Mouse (Mus musculus) kidney, embryonic 16.5 days (tissue): Measurements from ENCODE around the gene Tm2d1. TPM values are rescaled to one million over a fixed set of nuclear protein-coding genes. Genes with fewer than 3 reads are reported as not detected.

ENCODE experiments used
- ATAC-seq: fragments of 200-750 bp; cut with Nextera tagmentation; 2 replicates; pipeline ENCODE4 v1.8.0; 2017; ENCODE audit warnings: moderate TSS enrichment; ENCODE audit not compliant: low FRiP score, low TSS enrichment
- H3K27ac ChIP-seq: fragments of 300-500 bp; sonication (generic); 2 replicates; pipeline ENCODE4 v1.5.1; 2014; ENCODE audit warnings: low read length
- H3K27me3 ChIP-seq: fragments of 300-500 bp; sonication (generic); 2 replicates; pipeline ENCODE4 v1.6.1; 2014; ENCODE audit warnings: low read length, control low read depth, mixed read lengths; ENCODE audit not compliant: insufficient read depth
- H3K36me3 ChIP-seq: fragments of 300-500 bp; sonication (generic); 2 replicates; pipeline ENCODE4 v1.6.1; 2014; ENCODE audit warnings: low read length, control low read depth, mixed read lengths; ENCODE audit not compliant: insufficient read depth
- H3K4me1 ChIP-seq: fragments of 300-500 bp; sonication (generic); 2 replicates; pipeline ENCODE4 v1.6.1; 2014; ENCODE audit warnings: low read length, control low read depth, mixed read lengths; ENCODE audit not compliant: insufficient read depth
- H3K4me2 ChIP-seq: fragments of 300-500 bp; sonication (generic); replicated peaks from 2 replicates; pipeline ENCODE4 v1.6.1; 2014; ENCODE audit warnings: low read depth, low read length
- H3K4me3 ChIP-seq: fragments of 300-500 bp; sonication (generic); 2 replicates; pipeline ENCODE4 v1.5.1; 2014; ENCODE audit warnings: mild to moderate bottlenecking, low read length
- H3K9ac ChIP-seq: fragments of 300-500 bp; sonication (generic); replicated peaks from 2 replicates; pipeline ENCODE4 v1.6.1; 2014; ENCODE audit warnings: low read length
- H3K9me3 ChIP-seq: fragments of 300-500 bp; sonication (generic); 2 replicates; pipeline ENCODE4 v1.6.1; 2016; ENCODE audit warnings: low read length, control low read depth
- whole genome bisulfite sequencing: fragments of 180-500 bp; shearing (Covaris S2); extraction: QIAGEN DNeasy Blood & Tissue Kit; methylation state at CpG from one replicate; pipeline ENCODE4 v1.1.7; 2014; 5-methylcytosine and 5-hydroxymethylcytosine counted together
- polyA plus RNA-seq: library from polyadenylated mRNA; unstranded; fragments of >200 nt; fragmentation: Nextera tagmentation; extraction: Ambion mirVana; gene quantifications from 2 replicates; pipeline ENCODE4 v1.2.1, GENCODE M21; 2015

Tm2d1 gene
- polyA plus RNA-seq, 1 experiment from 2014 or later = 102 TPM

DNA sequence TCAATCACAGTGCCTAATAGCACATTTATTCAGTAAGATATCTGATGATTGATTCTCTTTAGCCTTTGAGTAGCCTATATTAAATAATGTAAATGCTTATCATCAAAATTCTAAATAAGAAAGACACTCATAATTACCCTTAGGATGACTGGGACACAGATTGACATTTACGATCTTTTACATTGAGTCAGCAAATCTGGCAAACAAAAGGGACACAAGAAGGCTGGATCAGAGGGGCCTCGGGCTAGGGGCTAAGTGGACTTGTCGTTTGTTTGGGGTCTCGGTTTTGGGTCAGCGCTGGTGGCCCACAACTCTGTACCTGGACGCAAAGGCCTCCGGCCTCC lies 12.2 kb upstream of the Tm2d1 start:
- WGBS = 4% methylated on average over 7 of the region's 7 CpGs
- ATAC-seq = no peak

DNA sequence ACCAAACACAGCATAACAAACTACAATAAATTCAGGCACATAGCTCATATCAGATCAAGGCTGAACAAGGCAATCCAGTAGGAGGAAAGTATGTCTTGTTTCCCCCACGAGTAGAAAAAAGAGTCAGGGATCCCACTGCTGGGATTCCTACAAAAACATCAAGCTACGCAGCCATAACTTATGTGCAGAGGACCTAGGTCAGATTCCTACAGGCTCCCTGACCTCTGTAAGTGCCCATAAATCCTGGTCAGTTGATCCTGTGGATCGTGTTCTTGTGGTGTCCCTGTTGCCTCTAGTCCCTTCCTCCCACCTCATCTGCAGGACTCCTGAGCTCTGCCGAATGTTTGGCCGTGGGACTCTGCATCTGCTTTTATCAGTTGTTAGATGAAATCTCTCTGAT lies 1.9 kb upstream of the Tm2d1 start:
- no peak overlapping the region; the same call in 1 of the 2 replicates for H3K9ac ChIP-seq
- no peaks in the 10 kb centered on the region for H3K36me3 ChIP-seq
- H3K4me1 ChIP-seq = peaks cover 17% of the 10 kb centered on the region
- peak; percentile 72 for ATAC-seq
- H3K9me3 ChIP-seq = no peaks in the 10 kb centered on the region
- peak overlapping the region; percentile 61 for H3K27ac ChIP-seq
- H3K27me3 ChIP-seq = no peaks in the 10 kb centered on the region
- H3K4me3 ChIP-seq = no peak overlapping the region
- H3K4me2 ChIP-seq = no peak overlapping the region
- WGBS = 10% methylated on average over 5 of the region's 5 CpGs

More for the DNA sequence above, 12.2 kb upstream of the Tm2d1 start:
- H3K4me2 ChIP-seq = peak overlapping the region; percentile 74
- peak overlapping the region; percentile 98 for H3K9ac ChIP-seq
- H3K4me3 ChIP-seq = peak overlapping the region; percentile 81
- H3K27me3 ChIP-seq = no peaks in the 10 kb centered on the region
- H3K36me3 ChIP-seq = no peaks in the 10 kb centered on the region
- peaks cover 10% of the 10 kb centered on the region for H3K4me1 ChIP-seq
- H3K9me3 ChIP-seq = no peaks in the 10 kb centered on the region
- peak overlapping the region; percentile 92 for H3K27ac ChIP-seq

- 0 out of 2 replicates have a peak, but pooled peaks cover under 1% of the 10 kb centered on the region for H3K4me1 ChIP-seq
- no peak for ATAC-seq
- H3K4me2 ChIP-seq = no peak overlapping the region
- WGBS = 92% methylated on average over 2 of the region's 2 CpGs
- H3K4me3 ChIP-seq = no peak overlapping the region
- no peak overlapping the region for H3K9ac ChIP-seq
- H3K27ac ChIP-seq = no peak overlapping the region
- H3K27me3 ChIP-seq = no peaks in the 10 kb centered on the region
- no peaks in the 10 kb centered on the region for H3K9me3 ChIP-seq
- H3K36me3 ChIP-seq = peaks cover 12% of the 10 kb centered on the region; the same call in 1 of the 2 replicates
These were observed 6.2 kb downstream of the Tm2d1 start for GRCm38 (mm10) chr4:98376943-98377342.

DNA sequence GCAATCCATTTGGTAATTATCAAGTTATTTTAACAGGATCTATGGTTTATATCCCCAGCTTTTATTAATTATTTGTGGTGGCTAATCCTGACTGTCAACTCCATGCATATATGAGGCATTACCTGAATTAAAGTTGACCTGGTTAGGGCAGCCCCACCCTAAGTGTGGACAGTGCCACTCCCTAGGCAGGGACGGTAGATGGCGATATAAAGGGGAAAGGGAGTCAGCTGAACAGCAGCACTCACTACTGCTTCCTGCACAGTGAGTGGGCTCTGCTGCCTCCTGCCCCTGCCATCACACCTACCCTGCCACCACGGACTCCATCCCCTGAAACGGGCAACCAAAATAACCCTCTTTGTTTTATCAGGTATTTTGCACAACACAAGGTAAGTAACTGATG lies 7.7 kb downstream of the Tm2d1 start:
- Histone ChIP-seq H3K27me3 (no peaks in the 10 kb centered on the region), H3K4me1 (no peaks in the 10 kb centered on the region), H3K36me3 (peaks cover 12% of the 10 kb centered on the region; the same call in 1 of the 2 replicates), H3K9ac (no peak overlapping the region), H3K27ac (no peak overlapping the region), H3K4me2 (no peak overlapping the region), H3K4me3 (no peak overlapping the region), H3K9me3 (no peaks in the 10 kb centered on the region)
- 62% methylated on average over 4 of the region's 4 CpGs for WGBS
- no peak for ATAC-seq

DNA sequence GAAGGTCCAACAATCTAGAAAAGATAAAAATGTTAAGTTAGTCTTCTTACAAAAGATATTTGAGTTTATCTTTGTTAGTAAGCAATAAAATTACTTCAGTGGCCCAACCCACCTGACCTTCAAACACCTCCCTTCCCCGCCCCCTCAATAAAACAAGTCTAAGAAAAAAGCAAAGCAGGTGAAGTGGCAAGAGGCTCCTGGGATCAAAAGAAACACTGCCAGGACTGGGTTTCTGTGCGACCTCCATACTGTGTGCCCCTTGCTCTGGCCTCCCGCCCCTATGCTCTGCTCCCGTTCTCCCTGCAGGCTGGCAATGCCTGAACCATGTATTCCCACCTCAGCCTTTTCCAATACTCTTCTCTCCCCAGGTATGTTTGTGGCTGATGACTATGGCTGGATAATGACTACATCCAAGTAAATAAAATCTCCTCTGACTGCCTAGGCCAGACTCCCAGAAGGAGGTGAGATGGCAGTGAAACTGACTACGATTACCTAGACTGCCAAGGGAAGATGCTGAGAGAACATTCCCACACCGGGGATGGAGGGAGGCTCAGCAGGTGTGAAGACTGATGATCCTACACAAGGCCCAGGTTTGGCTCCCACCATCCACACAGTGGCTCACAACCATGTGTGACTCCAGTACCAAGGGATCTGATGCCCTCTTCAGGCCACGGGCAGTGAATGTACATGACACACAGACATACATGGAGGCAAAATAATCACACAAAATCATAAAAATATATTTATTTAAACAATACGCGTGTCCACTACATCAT lies 24.9 kb downstream of the Tm2d1 start:
- ATAC-seq = no peak
- H3K27ac ChIP-seq = no peak overlapping the region
- H3K4me2 ChIP-seq = no peak overlapping the region
- no peak overlapping the region for H3K9ac ChIP-seq
- H3K4me3 ChIP-seq = no peak overlapping the region
- H3K27me3 ChIP-seq = no peaks in the 10 kb centered on the region
- 82% methylated on average over 9 of the region's 9 CpGs for WGBS
- no peaks in the 10 kb centered on the region for H3K4me1 ChIP-seq
- no peaks in the 10 kb centered on the region for H3K9me3 ChIP-seq
- peaks cover 40% of the 10 kb centered on the region; the same call in 1 of the 2 replicates for H3K36me3 ChIP-seq

DNA sequence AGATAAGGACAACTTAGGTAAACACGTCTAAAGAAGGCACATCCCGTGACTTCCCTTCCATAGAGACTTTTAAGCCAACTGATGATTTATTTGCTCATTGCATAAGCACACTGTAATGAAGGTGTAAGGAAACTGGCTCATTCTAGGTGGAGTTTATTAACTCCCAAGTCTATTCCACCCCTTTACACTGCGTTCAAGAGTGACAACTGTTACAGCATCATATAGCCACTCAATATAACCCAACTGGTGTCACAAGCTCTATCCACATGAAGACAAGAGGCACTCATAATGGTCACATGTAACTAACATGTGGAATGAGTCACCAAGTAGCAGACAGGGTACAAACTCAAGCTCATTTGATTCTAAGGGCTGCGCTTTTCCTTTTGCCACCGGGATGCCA lies 34.5 kb downstream of the Tm2d1 start:
- no peak for ATAC-seq
- Histone ChIP-seq H3K27me3 (no peaks in the 10 kb centered on the region), H3K4me2 (no peak overlapping the region), H3K4me3 (no peak overlapping the region), H3K9ac (no peak overlapping the region), H3K4me1 (no peaks in the 10 kb centered on the region), H3K27ac (no peak overlapping the region), H3K36me3 (no peaks in the 10 kb centered on the region), H3K9me3 (no peaks in the 10 kb centered on the region)
- WGBS = 70% methylated on average over 5 of the region's 5 CpGs

DNA sequence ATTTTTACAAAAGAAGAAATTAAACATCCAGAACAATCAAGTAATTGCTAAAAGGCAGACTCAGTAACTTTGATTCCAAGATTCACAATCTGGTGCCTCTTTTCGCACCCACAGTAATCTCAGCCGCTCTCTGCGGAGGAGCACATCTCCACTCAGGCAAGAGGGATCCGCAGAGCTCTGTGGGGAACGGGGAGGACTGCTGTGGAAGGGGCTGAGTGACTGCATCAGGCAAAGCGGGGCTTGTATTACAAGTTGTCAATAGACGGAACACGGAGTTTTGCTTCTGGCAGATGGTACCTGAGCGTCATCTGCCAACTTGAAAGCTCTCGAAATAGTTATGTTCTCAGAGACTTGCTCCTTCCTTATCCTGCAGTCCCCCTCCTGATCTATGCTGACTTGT lies 37.3 kb downstream of the Tm2d1 start:
- no peaks in the 10 kb centered on the region for H3K27me3 ChIP-seq
- ATAC-seq = no peak
- no peak overlapping the region for H3K9ac ChIP-seq
- H3K9me3 ChIP-seq = no peaks in the 10 kb centered on the region
- no peaks in the 10 kb centered on the region for H3K36me3 ChIP-seq
- 93% methylated on average over 10 of the region's 10 CpGs for WGBS
- H3K27ac ChIP-seq = no peak overlapping the region
- no peak overlapping the region for H3K4me3 ChIP-seq
- no peak overlapping the region for H3K4me2 ChIP-seq
- no peaks in the 10 kb centered on the region for H3K4me1 ChIP-seq

DNA sequence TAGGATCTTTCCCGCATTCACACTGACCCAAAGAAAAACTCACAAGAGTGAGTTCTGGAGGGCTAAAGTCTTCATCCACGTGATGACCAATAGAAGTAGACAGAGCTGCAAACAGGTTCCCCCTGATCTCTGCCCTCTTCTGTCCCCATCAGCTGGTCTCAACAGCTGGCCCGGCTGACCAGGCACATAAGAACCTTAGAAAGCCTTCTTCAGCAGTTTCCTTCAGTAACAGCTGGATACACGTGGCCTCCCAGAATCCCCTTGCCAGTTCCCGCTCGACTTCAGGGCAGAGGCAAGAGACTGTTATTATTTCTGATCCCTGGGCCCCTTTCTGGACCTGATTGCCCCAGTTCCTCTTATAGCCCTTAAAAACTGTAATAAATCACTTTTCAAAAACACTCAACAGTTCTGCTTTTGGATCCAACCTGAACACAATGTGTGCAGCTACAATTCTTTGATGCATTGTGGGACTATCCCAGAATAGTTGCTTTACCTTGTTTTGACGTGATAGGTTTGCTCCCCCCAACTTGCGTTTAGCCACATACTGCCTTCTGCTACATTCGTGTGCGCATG lies 43.0 kb downstream of the Tm2d1 start:
- Histone ChIP-seq H3K9me3 (no peaks in the 10 kb centered on the region), H3K27ac (no peak overlapping the region), H3K27me3 (no peaks in the 10 kb centered on the region), H3K9ac (no peak overlapping the region), H3K4me2 (no peak overlapping the region), H3K4me1 (no peaks in the 10 kb centered on the region), H3K4me3 (no peak overlapping the region), H3K36me3 (no peaks in the 10 kb centered on the region)
- WGBS = 56% methylated on average over 10 of the region's 10 CpGs
- ATAC-seq = no peak

- ATAC-seq = no peak
- 66% methylated on average over 14 of the region's 14 CpGs for WGBS
- H3K4me2 ChIP-seq = no peak overlapping the region
- H3K27me3 ChIP-seq = no peaks in the 10 kb centered on the region
- H3K36me3 ChIP-seq = no peaks in the 10 kb centered on the region
- no peak overlapping the region for H3K27ac ChIP-seq
- no peaks in the 10 kb centered on the region for H3K9me3 ChIP-seq
- no peak overlapping the region for H3K4me3 ChIP-seq
- H3K4me1 ChIP-seq = no peaks in the 10 kb centered on the region
- no peak overlapping the region for H3K9ac ChIP-seq
These were observed 44.2 kb downstream of the Tm2d1 start for GRCm38 (mm10) chr4:98338636-98339630.
